Mouse (Mus musculus) heart, postnatal 25 days (tissue): Measurements from ENCODE around the gene 1700025G04Rik. TPM values are rescaled to one million over a fixed set of nuclear protein-coding genes. Genes with fewer than 3 reads are reported as not detected.

Experiments used
- DNase-seq: peaks from one replicate; pipeline ENCODE4 v3.0.0; 2022; ENCODE audit warnings: low spot score
- intact Hi-C: fragments of 180-260 bp; cut with DNase I; formaldehyde crosslinking; loops from one replicate; pipeline ENCODE4 v1.15.1; 2025
- total RNA-seq, 2 experiments: library from RNA; stranded (reverse); gene quantifications; 2 replicates each; pipeline ENCODE4 v1.2.3; 2021

1700025G04Rik gene
- total RNA-seq, 2 experiments from 2014 or later, result 39.7 to 43.3 TPM

- intact Hi-C loops, result no loop called here
- no peak for DNase-seq
These were observed 208.7 kb downstream of the 1700025G04Rik start for GRCm38 (mm10) chr1:151881253-151881652.

GRCm38 (mm10) chr1:151880731-151881130 is 209.2 kb downstream of the 1700025G04Rik start:
- no peak for DNase-seq
- intact Hi-C loops, result no loop called here

- intact Hi-C loops, result no loop called here
- DNase-seq, result no peak
These were observed 210.0 kb downstream of the 1700025G04Rik start for GRCm38 (mm10) chr1:151879966-151880365.

GRCm38 (mm10) chr1:151879308-151879850 is 210.5 kb downstream of the 1700025G04Rik start:
- intact Hi-C loops, result no loop called here
- no peak for DNase-seq

- intact Hi-C loops, result no loop called here
These were observed 211.5 kb downstream of the 1700025G04Rik start for GRCm38 (mm10) chr1:151878411-151878810.

GRCm38 (mm10) chr1:151872971-151873370 is 217.0 kb downstream of the 1700025G04Rik start:
- DNase-seq, result no peak
- intact Hi-C loops, result no loop called here

More at GRCm38 (mm10) chr1:151878411-151878810, 211.5 kb downstream of the 1700025G04Rik start:
- no peak for DNase-seq

GRCm38 (mm10) chr1:151864326-151864725 is 225.6 kb downstream of the 1700025G04Rik start:
- intact Hi-C loops, result no loop called here

GRCm38 (mm10) chr1:151863797-151864147 is 226.2 kb downstream of the 1700025G04Rik start:
- intact Hi-C loops, result no loop called here
- DNase-seq, result no peak

More at GRCm38 (mm10) chr1:151864326-151864725, 225.6 kb downstream of the 1700025G04Rik start:
- no peak for DNase-seq

- no peak for DNase-seq
- intact Hi-C loops, result no loop called here
These were observed 226.7 kb downstream of the 1700025G04Rik start for GRCm38 (mm10) chr1:151863135-151863796.

GRCm38 (mm10) chr1:151862109-151862508 is 227.8 kb downstream of the 1700025G04Rik start:
- DNase-seq, result no peak
- intact Hi-C loops, result no loop called here

- no peak for DNase-seq
- intact Hi-C loops, result no loop called here
These were observed 228.5 kb downstream of the 1700025G04Rik start for GRCm38 (mm10) chr1:151861334-151861995.

- DNase-seq, result no peak
- intact Hi-C loops, result no loop called here
These were observed 231.5 kb downstream of the 1700025G04Rik start for GRCm38 (mm10) chr1:151858474-151858873.

- intact Hi-C loops, result no loop called here
- no peak for DNase-seq
These were observed 234.4 kb downstream of the 1700025G04Rik start for GRCm38 (mm10) chr1:151855561-151855960.

- intact Hi-C loops, result no loop called here
- no peak for DNase-seq
These were observed 237.9 kb downstream of the 1700025G04Rik start for GRCm38 (mm10) chr1:151851976-151852375.

GRCm38 (mm10) chr1:151851051-151851848 is 238.7 kb downstream of the 1700025G04Rik start:
- DNase-seq, result no peak
- intact Hi-C loops, result no loop called here

GRCm38 (mm10) chr1:151849993-151850608 is 239.8 kb downstream of the 1700025G04Rik start:
- intact Hi-C loops, result loop anchor here (5.0 kb wide), 1 partner anchor 237 kb away; no protein-coding TSS in a partner anchor
- DNase-seq, result no peak

- intact Hi-C loops, result loop anchor here (5.0 kb wide), 1 partner anchor 239 kb away; no protein-coding TSS in a partner anchor
- DNase-seq, result no peak
These were observed 241.6 kb downstream of the 1700025G04Rik start for GRCm38 (mm10) chr1:151848286-151848685.

- no peak for DNase-seq
- intact Hi-C loops, result loop anchor here (5.0 kb wide), 1 partner anchor 241 kb away; no protein-coding TSS in a partner anchor
These were observed 243.8 kb downstream of the 1700025G04Rik start for GRCm38 (mm10) chr1:151845926-151846782.
